Mouse (Mus musculus) kidney, embryonic 15.5 days (tissue): ENCODE measurements around the gene Obsl1. TPM values are rescaled to one million over a fixed set of nuclear protein-coding genes. Genes with fewer than 3 reads are reported as not detected.
A peak's percentile ranks its signal among the peaks of the same experiment; 100 is the strongest.

Experiments used
- ATAC-seq: fragments of 200-750 bp; cut with Nextera tagmentation; replicated peaks from 2 replicates; pipeline ENCODE4 v1.8.0; 2017; ENCODE audit warnings: moderate TSS enrichment; ENCODE audit not compliant: low FRiP score
- H3K27ac ChIP-seq: fragments of 300-500 bp; sonication (generic); 2 replicates; pipeline ENCODE4 v1.5.1; 2015; ENCODE audit warnings: mild to moderate bottlenecking, inconsistent platforms
- H3K27me3 ChIP-seq: fragments of 300-500 bp; sonication (generic); 2 replicates; pipeline ENCODE4 v1.6.1; 2015; ENCODE audit warnings: inconsistent platforms
- H3K36me3 ChIP-seq: fragments of 300-500 bp; sonication (generic); 2 replicates; pipeline ENCODE4 v1.6.1; 2015; ENCODE audit warnings: inconsistent platforms
- H3K4me1 ChIP-seq: fragments of 300-500 bp; sonication (generic); 2 replicates; pipeline ENCODE4 v1.6.1; 2015; ENCODE audit warnings: inconsistent platforms
- H3K4me2 ChIP-seq: fragments of 300-500 bp; sonication (generic); 2 replicates; pipeline ENCODE4 v1.6.1; 2015; ENCODE audit warnings: moderate library complexity, mild to moderate bottlenecking, inconsistent platforms
- H3K4me3 ChIP-seq: fragments of 300-500 bp; sonication (generic); replicated peaks from 2 replicates; pipeline ENCODE4 v1.5.1; 2015; ENCODE audit warnings: mild to moderate bottlenecking, inconsistent platforms
- H3K9ac ChIP-seq: fragments of 300-500 bp; sonication (generic); 2 replicates; pipeline ENCODE4 v1.6.1; 2015; ENCODE audit warnings: mild to moderate bottlenecking, inconsistent platforms
- H3K9me3 ChIP-seq: fragments of 300-500 bp; sonication (generic); replicated peaks from 2 replicates; pipeline ENCODE4 v1.6.1; 2016; ENCODE audit warnings: inconsistent platforms
- WGBS: fragments of 180-500 bp; shearing (Covaris S2); methylation state at CpG from one replicate; pipeline ENCODE4 v1.1.7; 2015; ENCODE audit warnings: mixed read lengths; 5-methylcytosine and 5-hydroxymethylcytosine counted together
- polyA plus RNA-seq: library from polyadenylated mRNA; unstranded; fragments of >200 nt; fragmentation: Nextera tagmentation; extraction: Ambion mirVana; gene quantifications from 2 replicates; pipeline ENCODE4 v1.2.1, GENCODE M21; 2015

Obsl1 gene
- polyA plus RNA-seq, 1 experiment from 2014 or later = 80.1 TPM

DNA sequence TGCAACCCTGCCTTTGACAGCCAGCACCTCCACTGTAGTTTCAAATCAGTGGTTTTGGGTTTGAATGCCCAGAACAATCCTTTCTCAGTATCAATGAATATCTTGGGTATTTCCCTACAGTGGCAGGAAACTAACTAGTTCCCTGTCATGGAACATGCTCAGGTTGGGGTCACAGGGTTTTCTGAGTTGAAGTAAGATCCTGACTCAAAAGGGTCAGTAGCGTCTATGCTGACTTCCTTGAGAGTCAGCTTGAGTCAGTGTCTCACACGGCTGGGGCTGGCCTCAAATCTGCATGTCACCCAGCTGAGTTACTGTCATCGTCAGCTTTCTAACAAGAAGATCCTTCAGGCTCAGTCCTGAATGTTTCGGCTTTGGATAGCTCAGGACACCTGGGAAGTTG is 7.4 kb downstream of the Obsl1 start:
- H3K27ac ChIP-seq = no peak overlapping the region
- no peak overlapping the region for H3K4me3 ChIP-seq
- no peaks in the 10 kb centered on the region for H3K9me3 ChIP-seq
- no peaks in the 10 kb centered on the region for H3K27me3 ChIP-seq
- no peak overlapping the region for H3K9ac ChIP-seq
- WGBS = 88% methylated on average over 4 of the region's 4 CpGs
- ATAC-seq = no peak
- peaks cover 82% of the 10 kb centered on the region for H3K36me3 ChIP-seq
- H3K4me1 ChIP-seq = peaks cover 36% of the 10 kb centered on the region
- H3K4me2 ChIP-seq = no peak overlapping the region

- Histone ChIP-seq H3K36me3 (peaks cover 82% of the 10 kb centered on the region), H3K27ac (peak overlapping the region; percentile 56), H3K27me3 (0 out of 2 replicates have a peak, but pooled peaks cover 6% of the 10 kb centered on the region), H3K4me3 (no peak overlapping the region), H3K9ac (no peak overlapping the region), H3K4me2 (no peak overlapping the region), H3K4me1 (peaks cover 24% of the 10 kb centered on the region), H3K9me3 (no peaks in the 10 kb centered on the region)
- 27% methylated on average over 12 of the region's 12 CpGs for WGBS
- ATAC-seq = peak; percentile 46
Observed at GRCm38 (mm10) chr1:75494878-75495548, 11.2 kb downstream of the Obsl1 start.

GRCm38 (mm10) chr1:75492579-75493170 is 13.6 kb downstream of the Obsl1 start:
- Histone ChIP-seq H3K27me3 (peaks cover 27% of the 10 kb centered on the region), H3K9ac (no peak overlapping the region), H3K4me2 (no peak overlapping the region), H3K4me3 (no peak overlapping the region), H3K9me3 (no peaks in the 10 kb centered on the region), H3K4me1 (peaks cover 30% of the 10 kb centered on the region), H3K36me3 (peaks cover 72% of the 10 kb centered on the region), H3K27ac (no peak overlapping the region)
- no peak for ATAC-seq
- 68% methylated on average over 24 of the region's 24 CpGs for WGBS

GRCm38 (mm10) chr1:75490785-75491551 is 15.3 kb downstream of the Obsl1 start:
- WGBS = 89% methylated on average over 34 of the region's 34 CpGs
- no peak for ATAC-seq
- no peak overlapping the region for H3K27ac ChIP-seq

DNA sequence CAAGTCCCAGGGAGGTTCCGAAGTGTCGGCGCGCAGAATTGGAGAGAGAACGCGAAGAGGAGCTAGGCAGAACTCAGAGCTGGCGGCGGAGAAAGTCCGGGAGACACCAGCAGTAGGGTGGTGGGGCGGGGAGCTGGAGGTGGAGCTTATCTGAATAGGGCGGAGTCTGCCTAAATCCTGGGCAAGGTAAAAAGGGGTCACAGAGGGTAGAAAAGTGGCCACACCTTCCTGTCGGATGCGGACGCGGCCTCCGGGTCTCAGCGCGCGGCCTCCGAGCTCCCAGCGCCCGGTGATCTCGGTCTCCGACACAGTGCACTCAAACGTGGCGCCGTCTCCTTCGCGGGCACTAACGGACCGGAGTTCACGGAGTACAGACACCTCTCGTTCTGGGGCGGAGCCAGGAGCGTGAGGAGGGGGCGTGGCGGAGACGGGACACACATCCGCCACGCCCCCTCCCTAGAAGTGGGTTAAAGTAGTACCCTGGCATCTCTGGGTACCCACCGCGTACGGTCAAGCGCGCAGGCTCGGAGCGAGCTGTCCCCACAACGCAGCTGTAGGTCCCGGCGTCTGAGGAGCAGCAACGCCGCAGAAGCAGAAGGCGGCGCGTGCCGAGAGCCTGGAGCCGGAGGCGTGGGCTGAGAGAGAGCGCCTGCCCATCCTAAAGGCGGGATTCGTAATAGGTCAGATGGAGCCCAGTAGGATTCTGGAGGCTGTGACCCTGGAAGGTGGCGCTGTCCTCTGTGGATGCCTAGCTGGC is 18.7 kb downstream of the Obsl1 start:
- WGBS = under 1% methylated on average over 62 of the region's 62 CpGs

More at GRCm38 (mm10) chr1:75490785-75491551, 15.3 kb downstream of the Obsl1 start:
- Histone ChIP-seq H3K4me3 (no peak overlapping the region), H3K36me3 (peaks cover 55% of the 10 kb centered on the region), H3K4me2 (no peak overlapping the region), H3K9ac (no peak overlapping the region), H3K9me3 (no peaks in the 10 kb centered on the region), H3K27me3 (peaks cover 43% of the 10 kb centered on the region), H3K4me1 (peaks cover 38% of the 10 kb centered on the region)

DNA sequence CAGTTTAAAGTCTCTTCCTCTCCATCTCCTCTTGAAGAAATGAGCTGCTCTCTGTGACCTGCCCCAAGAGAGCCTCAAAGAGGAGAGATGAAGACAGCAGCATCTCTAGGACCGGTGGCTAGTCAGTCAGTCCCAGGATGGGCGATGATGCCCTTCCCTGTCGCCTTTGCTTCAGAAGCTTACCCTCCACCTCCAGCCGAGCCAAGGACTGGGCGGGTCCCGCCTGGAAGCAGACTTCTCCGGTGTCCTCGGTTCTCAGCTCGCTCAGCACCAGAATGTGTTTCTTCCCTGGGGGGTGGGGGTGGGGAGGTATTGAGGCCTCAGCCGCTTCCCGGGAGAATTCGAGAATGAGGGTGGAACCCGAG is 19.2 kb downstream of the Obsl1 start:
- peak; percentile 12 for ATAC-seq
- no peaks in the 10 kb centered on the region for H3K9me3 ChIP-seq
- peaks cover 76% of the 10 kb centered on the region for H3K27me3 ChIP-seq
- peak overlapping the region; percentile 58 for H3K4me3 ChIP-seq
- H3K9ac ChIP-seq = 0 out of 2 replicates have a peak overlapping the region, but pooled peaks have one; percentile 34
- H3K27ac ChIP-seq = no peak overlapping the region
- H3K4me1 ChIP-seq = peaks cover 38% of the 10 kb centered on the region
- 1% methylated on average over 13 of the region's 13 CpGs for WGBS
- H3K36me3 ChIP-seq = peaks cover 32% of the 10 kb centered on the region
- H3K4me2 ChIP-seq = peak overlapping the region; percentile 89

More for the DNA sequence above, 18.7 kb downstream of the Obsl1 start:
- Histone ChIP-seq H3K9ac (peak overlapping the region; percentile 34; the same call in 1 of the 2 replicates), H3K27ac (no peak overlapping the region), H3K27me3 (peaks cover 73% of the 10 kb centered on the region), H3K4me3 (peak overlapping the region; percentile 58), H3K4me2 (peak overlapping the region; percentile 89), H3K9me3 (no peaks in the 10 kb centered on the region), H3K4me1 (peaks cover 35% of the 10 kb centered on the region), H3K36me3 (peaks cover 37% of the 10 kb centered on the region)
- ATAC-seq = peak; percentile 69

- Histone ChIP-seq H3K4me1 (peaks cover 38% of the 10 kb centered on the region), H3K27ac (no peak overlapping the region), H3K4me2 (peak overlapping the region; percentile 89), H3K9me3 (no peaks in the 10 kb centered on the region), H3K9ac (no peak overlapping the region), H3K4me3 (peak overlapping the region; percentile 58), H3K27me3 (peaks cover 80% of the 10 kb centered on the region), H3K36me3 (peaks cover 28% of the 10 kb centered on the region)
- WGBS = 11% methylated on average over 24 of the region's 24 CpGs
- no peak for ATAC-seq
Observed at GRCm38 (mm10) chr1:75486561-75486960, 19.7 kb downstream of the Obsl1 start.

- H3K9ac ChIP-seq = no peak overlapping the region
- H3K4me1 ChIP-seq = peaks cover 40% of the 10 kb centered on the region
- peaks cover 13% of the 10 kb centered on the region for H3K36me3 ChIP-seq
- WGBS = 83% methylated on average over 7 of the region's 7 CpGs
- no peak for ATAC-seq
- no peak overlapping the region for H3K27ac ChIP-seq
- peaks cover 78% of the 10 kb centered on the region for H3K27me3 ChIP-seq
- no peak overlapping the region for H3K4me3 ChIP-seq
- no peak overlapping the region for H3K4me2 ChIP-seq
- H3K9me3 ChIP-seq = no peaks in the 10 kb centered on the region
Observed at GRCm38 (mm10) chr1:75480735-75481134, 25.5 kb downstream of the Obsl1 start.

DNA sequence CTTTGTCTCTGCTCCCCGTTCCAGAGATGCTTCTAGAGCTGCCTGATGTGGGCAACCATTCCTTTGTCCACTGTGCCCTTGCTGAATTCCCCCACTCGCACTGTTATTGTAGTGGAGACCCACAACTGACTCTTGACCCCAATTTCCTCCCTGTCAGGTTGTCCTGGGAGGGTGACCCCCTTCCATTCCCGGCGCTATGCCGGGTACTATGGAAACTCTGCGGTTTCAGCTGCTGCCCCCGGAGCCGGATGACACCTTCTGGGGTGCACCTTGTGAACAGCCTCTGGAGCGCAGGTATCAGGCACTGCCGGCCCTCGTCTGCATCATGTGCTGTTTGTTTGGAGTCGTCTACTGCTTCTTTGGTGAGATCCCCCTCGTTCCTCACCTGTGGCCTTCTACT is 26.2 kb downstream of the Obsl1 start:
- H3K27me3 ChIP-seq = peaks cover 78% of the 10 kb centered on the region
- no peak for ATAC-seq
- no peak overlapping the region for H3K9ac ChIP-seq
- peaks cover 40% of the 10 kb centered on the region for H3K4me1 ChIP-seq
- peak overlapping the region; percentile 82 for H3K4me3 ChIP-seq
- peak overlapping the region; percentile 90 for H3K4me2 ChIP-seq
- WGBS = 13% methylated on average over 13 of the region's 13 CpGs
- H3K27ac ChIP-seq = no peak overlapping the region
- peaks cover 20% of the 10 kb centered on the region for H3K36me3 ChIP-seq
- H3K9me3 ChIP-seq = no peaks in the 10 kb centered on the region

DNA sequence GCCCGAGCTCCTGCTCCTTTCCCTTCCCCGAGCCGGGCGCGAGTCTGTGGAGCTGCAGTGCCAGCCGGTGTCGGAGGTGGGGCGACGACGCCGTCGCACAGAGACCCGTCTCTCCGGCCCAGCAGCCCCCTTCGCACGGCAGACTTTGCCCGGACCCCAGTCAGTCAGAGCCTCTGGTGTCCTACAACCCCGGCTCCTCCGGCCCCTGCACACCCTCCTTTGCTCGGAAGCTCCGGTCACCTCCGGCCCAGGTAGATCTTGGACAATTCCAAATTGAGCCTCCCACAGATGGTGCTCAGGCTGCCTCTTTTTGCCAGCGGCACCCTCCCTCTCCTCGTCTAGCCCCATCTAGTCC is 26.6 kb downstream of the Obsl1 start:
- no peak overlapping the region for H3K9ac ChIP-seq
- H3K36me3 ChIP-seq = peaks cover 24% of the 10 kb centered on the region
- 1% methylated on average over 21 of the region's 24 CpGs for WGBS
- no peak for ATAC-seq
- no peaks in the 10 kb centered on the region for H3K9me3 ChIP-seq
- H3K27me3 ChIP-seq = peaks cover 78% of the 10 kb centered on the region
- peaks cover 40% of the 10 kb centered on the region for H3K4me1 ChIP-seq
- peak overlapping the region; percentile 82 for H3K4me3 ChIP-seq
- H3K4me2 ChIP-seq = peak overlapping the region; percentile 90
- H3K27ac ChIP-seq = no peak overlapping the region

DNA sequence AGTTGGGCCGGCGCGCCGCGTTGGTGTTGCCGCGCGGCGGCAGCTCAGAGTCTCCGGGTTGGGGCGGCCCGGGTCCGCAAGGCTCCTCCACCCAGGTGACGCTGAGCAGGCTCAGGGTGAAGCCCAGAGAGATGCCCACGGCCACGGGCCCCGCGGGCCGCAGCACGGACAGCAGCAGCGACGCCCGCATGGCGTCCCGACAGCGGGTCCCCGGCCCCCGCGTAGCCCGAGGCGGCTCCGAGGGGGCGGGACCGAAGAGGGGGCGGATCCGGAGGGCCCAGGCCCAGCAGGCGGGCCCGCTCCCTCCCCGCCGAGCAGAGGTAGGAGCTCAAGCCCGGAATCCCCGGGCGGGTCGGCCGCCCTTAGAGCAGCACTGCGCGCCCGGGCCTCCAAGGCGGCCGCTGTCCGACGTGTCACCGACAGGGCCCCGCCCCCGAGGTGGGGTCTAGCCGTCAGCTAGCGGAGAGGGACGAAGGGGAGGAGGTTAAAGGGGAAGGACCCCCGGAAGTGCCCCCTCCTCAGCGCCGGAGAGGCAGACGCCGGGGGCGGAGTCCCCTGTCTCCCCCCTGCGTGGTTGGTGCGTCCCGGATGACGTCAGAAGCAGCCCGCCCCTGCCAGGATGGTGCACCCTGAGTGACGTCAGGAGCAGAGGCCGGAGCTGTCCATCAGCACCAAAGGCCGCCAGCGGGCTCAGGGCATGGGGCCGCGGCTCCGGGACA is 27.2 kb downstream of the Obsl1 start, which contains the start of the genes Chpf and Tmem198:
Gene Chpf (minus strand): TSS at position 392 of the 719 bp plus-strand sequence.
Gene Tmem198 (plus strand): TSS at position 617 of the 719 bp plus-strand sequence.
- Histone ChIP-seq H3K36me3 (peaks cover 30% of the 10 kb centered on the region), H3K4me1 (peaks cover 35% of the 10 kb centered on the region), H3K4me2 (peak within 1 kb of the TSS; percentile 90), H3K27me3 (peaks cover 74% of the 10 kb centered on the region), H3K4me3 (peak within 1 kb of the TSS; percentile 82), H3K27ac (peak within 1 kb of the TSS; percentile 82), H3K9ac (peak within 1 kb of the TSS; percentile 68), H3K9me3 (no peaks in the 10 kb centered on the region)
- under 1% methylated on average over 71 of the region's 76 CpGs for WGBS
- ATAC-seq = peak; percentile 93
